Mouse (Mus musculus) CH12.LX (cell line): ENCODE measurements around the gene Fez1. TPM values are rescaled to one million over a fixed set of nuclear protein-coding genes. Genes with fewer than 3 reads are reported as not detected.

Source experiments
- DNase-seq: peaks from one replicate; pipeline ENCODE4 v3.0.0-alpha.2; 2013; ENCODE audit errors: extremely low read depth
- H3K27ac ChIP-seq: 2 replicates; pipeline ENCODE4 v1.5.1; 2012; ENCODE audit warnings: low read depth, mild to moderate bottlenecking, control low read depth, moderate library complexity; ENCODE audit not compliant: insufficient read depth
- H3K27me3 ChIP-seq: replicated peaks from 2 replicates; pipeline ENCODE3; 2012; ENCODE audit warnings: inconsistent platforms
- H3K36me3 ChIP-seq, 2 experiments: replicated peaks in 1 of 2; 2 replicates each; pipeline versions ENCODE3 to v1.6.1; 2012; ENCODE audit warnings: inconsistent platforms in 1 of 2, low read length in 1 of 2, mild to moderate bottlenecking in 1 of 2, mixed read lengths in 1 of 2, moderate library complexity in 1 of 2; ENCODE audit not compliant: control insufficient read depth in 1 of 2, insufficient read depth in 1 of 2
- H3K4me1 ChIP-seq, 2 experiments: 2 replicates each; pipeline ENCODE4 v1.6.1; 2012; ENCODE audit warnings: inconsistent platforms in 1 of 2, moderate library complexity in 1 of 2; ENCODE audit not compliant: insufficient read depth in 2 of 2, control insufficient read depth in 1 of 2
- H3K4me2 ChIP-seq: 2 replicates; pipeline ENCODE4 v1.6.1; 2012; ENCODE audit warnings: low read depth, mild to moderate bottlenecking, control low read depth; ENCODE audit not compliant: poor library complexity, insufficient read depth, severe bottlenecking
- H3K4me3 ChIP-seq, 3 experiments: fragments of 150-350 bp in 1 of 3; sonication (generic) in 1 of 3; replicated peaks in 1 of 3; 2 replicates each; pipeline versions ENCODE3 to v1.5.1; 2011 to 2012; ENCODE audit warnings: low read depth in 2 of 3, low read length in 2 of 3, mild to moderate bottlenecking in 2 of 3, moderate library complexity in 2 of 3, control low read depth in 1 of 3, improper control_type of control experiment in 1 of 3, inconsistent platforms in 1 of 3, mixed read lengths in 1 of 3; ENCODE audit not compliant: poor library complexity in 1 of 3
- H3K79me2 ChIP-seq: replicated peaks from 2 replicates; pipeline ENCODE4 v1.6.1; 2012; ENCODE audit warnings: mild to moderate bottlenecking, moderate library complexity; ENCODE audit not compliant: control insufficient read depth, poor library complexity, insufficient read depth, severe bottlenecking; ENCODE audit errors: extremely low read depth
- H3K9ac ChIP-seq: 2 replicates; pipeline ENCODE4 v1.6.1; 2012; ENCODE audit warnings: low read depth, mild to moderate bottlenecking, control low read depth, moderate library complexity; ENCODE audit not compliant: insufficient read depth
- H3K9me3 ChIP-seq: replicated peaks from 2 replicates; pipeline ENCODE3; 2012; ENCODE audit warnings: low read length, inconsistent platforms, mixed read lengths
- E2F4 ChIP-seq: IDR thresholded peaks from 2 replicates; pipeline ENCODE4 v1.6.1; 2011; ENCODE audit warnings: low read depth, low read length, improper control_type of control experiment; ENCODE audit not compliant: insufficient replicate concordance
- ETS1 ChIP-seq: conservative IDR thresholded peaks from 2 replicates; pipeline ENCODE4 v1.6.1; 2012; ENCODE audit warnings: low read depth, mild to moderate bottlenecking, inconsistent platforms, low read length, improper control_type of control experiment, moderate library complexity
- GABPA ChIP-seq: IDR thresholded peaks from 2 replicates; pipeline ENCODE4 v1.6.1; 2012; ENCODE audit warnings: low read depth, low read length, improper control_type of control experiment, inconsistent platforms; ENCODE audit not compliant: insufficient replicate concordance
- HCFC1 ChIP-seq: IDR thresholded peaks from 2 replicates; pipeline ENCODE4 v1.6.1; 2012; ENCODE audit warnings: low read depth, mild to moderate bottlenecking, inconsistent platforms, low read length, improper control_type of control experiment
- IRF4 ChIP-seq: IDR thresholded peaks from 2 replicates; pipeline ENCODE4 v1.6.1; 2014; ENCODE audit warnings: low read depth, mild to moderate bottlenecking, inconsistent platforms, low read length, improper control_type of control experiment
- JUND ChIP-seq: conservative IDR thresholded peaks from 2 replicates; pipeline ENCODE4 v1.6.1; 2011; ENCODE audit warnings: low read depth, low read length, improper control_type of control experiment
- KAT2A ChIP-seq: IDR thresholded peaks from 2 replicates; pipeline ENCODE4 v1.6.1; 2012; ENCODE audit warnings: low read length, improper control_type of control experiment, inconsistent platforms; ENCODE audit not compliant: insufficient replicate concordance
- MAX ChIP-seq: IDR thresholded peaks from 2 replicates; pipeline ENCODE4 v1.6.1; 2011; ENCODE audit warnings: low read length, improper control_type of control experiment
- MEF2A ChIP-seq: IDR thresholded peaks from 2 replicates; pipeline ENCODE4 v1.6.1; 2014; ENCODE audit warnings: low read depth, mild to moderate bottlenecking, inconsistent platforms, low read length, improper control_type of control experiment, borderline replicate concordance
- NRF1 ChIP-seq: IDR thresholded peaks from 2 replicates; pipeline ENCODE4 v1.6.1; 2014; ENCODE audit warnings: low read depth, mild to moderate bottlenecking, inconsistent platforms, low read length, improper control_type of control experiment, moderate library complexity
- PAX5 ChIP-seq: IDR thresholded peaks from 2 replicates; pipeline ENCODE4 v1.6.1; 2012; ENCODE audit warnings: low read length, inconsistent platforms, mixed read lengths
- POLR2AphosphoS2 ChIP-seq: IDR thresholded peaks from 2 replicates; pipeline ENCODE4 v1.6.1; 2011; ENCODE audit warnings: low read depth, low read length, improper control_type of control experiment
- RAD21 ChIP-seq: IDR thresholded peaks from 2 replicates; pipeline ENCODE4 v1.6.1; 2011; ENCODE audit warnings: low read depth, mild to moderate bottlenecking, low read length, improper control_type of control experiment, moderate library complexity
- RCOR1 ChIP-seq: conservative IDR thresholded peaks from 2 replicates; pipeline ENCODE4 v1.6.1; 2012; ENCODE audit warnings: low read depth, mild to moderate bottlenecking, inconsistent platforms, low read length, improper control_type of control experiment
- TBP ChIP-seq: conservative IDR thresholded peaks from 2 replicates; pipeline ENCODE4 v1.6.1; 2011; ENCODE audit warnings: low read depth, low read length, improper control_type of control experiment
- TCF12 ChIP-seq: IDR thresholded peaks from 2 replicates; pipeline ENCODE4 v1.6.1; 2014; ENCODE audit warnings: low read depth, mild to moderate bottlenecking, inconsistent platforms, low read length, improper control_type of control experiment
- ZC3H11A ChIP-seq: IDR thresholded peaks from 2 replicates; pipeline ENCODE4 v1.6.1; 2012; ENCODE audit warnings: low read depth, mild to moderate bottlenecking, inconsistent platforms, low read length, improper control_type of control experiment
- ZMIZ1 ChIP-seq: IDR thresholded peaks from 2 replicates; pipeline ENCODE4 v1.6.1; 2012; ENCODE audit warnings: low read depth, mild to moderate bottlenecking, inconsistent platforms, low read length, improper control_type of control experiment
- ZNF384 ChIP-seq: IDR thresholded peaks from 2 replicates; pipeline ENCODE4 v1.6.1; 2012; ENCODE audit warnings: low read depth, low read length, improper control_type of control experiment, inconsistent platforms
- dilution Hi-C: fragments of 300-500 bp; cut with MboI; formaldehyde crosslinking; loops from 2 replicates; pipeline ENCODE4 v1.14.3; 2020; ENCODE audit warnings: low sequenced_read_pairs; ENCODE audit not compliant: extremely low pct_unique_long_range_greater_than_20kb, extremely low pct_ligation_motif_present
- in situ Hi-C: fragments of 300-500 bp; cut with MboI; formaldehyde crosslinking; loops from 3 replicates; pipeline ENCODE4 v1.14.3; 2019; ENCODE audit warnings: low sequenced_read_pairs, low pct_ligation_motif_present, low pct_unique_long_range_greater_than_20kb, mixed read lengths
- polyA plus RNA-seq: library from polyadenylated mRNA; unstranded; fragments of >175 nt; gene quantifications from 2 replicates; pipeline ENCODE4 v1.2.1, GENCODE M21; 2012; ENCODE audit warnings: low read depth; ENCODE audit not compliant: insufficient read length
- total RNA-seq, 2 experiments: library from RNA; depleted of rRNA; stranded (reverse); fragments of 300-350 nt in 1 of 2; fragments of >200 nt in 1 of 2; gene quantifications; 2 replicates each; pipeline ENCODE4 v1.2.3; 2012 to 2014

The Fez1 gene
- total and polyA plus RNA-seq, 3 experiments, result not detected

- TF ChIP-seq RCOR1, result no peak
- TF ChIP-seq ZMIZ1, result no peak
- TF ChIP-seq HCFC1, result no peak
- no peak for TF ChIP-seq PAX5
- Histone ChIP-seq H3K36me3 (no peaks in the 10 kb centered on the region), H3K79me2 (no peaks in the 10 kb centered on the region), H3K4me1 (0 out of 4 replicates have a peak, but pooled peaks cover 0 to 2% of the 10 kb centered on the region in 2 experiments), H3K4me3 (no peak overlapping the region), H3K27me3 (peaks cover 30% of the 10 kb centered on the region), H3K4me2 (no peak overlapping the region), H3K9ac (no peak overlapping the region), H3K27ac (no peak overlapping the region), H3K9me3 (no peaks in the 10 kb centered on the region)
- dilution Hi-C loops (no loop called here), in situ Hi-C loops (no loop called here)
- no peak for DNase-seq
These were observed 71.8 kb downstream of the Fez1 start for GRCm38 (mm10) chr9:36893413-36893990.

- no peak for TF ChIP-seq RCOR1
- no peak for TF ChIP-seq ZC3H11A
- TF ChIP-seq KAT2A, result no peak
- no peak for TF ChIP-seq NRF1
- no peak for TF ChIP-seq ZNF384
- no peak for TF ChIP-seq MAX
- no peak for TF ChIP-seq RAD21
- no peak for TF ChIP-seq E2F4
- no peak for TF ChIP-seq GABPA
- TF ChIP-seq ETS1, result no peak
- no peak for TF ChIP-seq MEF2A
- TF ChIP-seq TBP, result no peak
- no peak for TF ChIP-seq IRF4
- TF ChIP-seq POLR2AphosphoS2, result no peak
- no peak for TF ChIP-seq TCF12
- no peak for TF ChIP-seq JUND
- Histone ChIP-seq H3K4me1 (0 out of 4 replicates have a peak, but pooled peaks cover 0 to 2% of the 10 kb centered on the region in 2 experiments), H3K9ac (no peak overlapping the region), H3K27me3 (peaks cover 30% of the 10 kb centered on the region), H3K4me3 (no peak overlapping the region), H3K36me3 (no peaks in the 10 kb centered on the region), H3K27ac (no peak overlapping the region), H3K79me2 (no peaks in the 10 kb centered on the region), H3K9me3 (no peaks in the 10 kb centered on the region), H3K4me2 (no peak overlapping the region)
- in situ Hi-C loops (no loop called here), dilution Hi-C loops (no loop called here)
- DNase-seq, result no peak
These were observed 72.6 kb downstream of the Fez1 start for GRCm38 (mm10) chr9:36894242-36894641.
